Mouse (Mus musculus): Measurements from ENCODE around the gene Akap1.
"Not testable (repeated sequence)": the region's sequence is repeated elsewhere in the genome, so short reads cannot be mapped to it uniquely, and the experiment has no call there.

DNA sequence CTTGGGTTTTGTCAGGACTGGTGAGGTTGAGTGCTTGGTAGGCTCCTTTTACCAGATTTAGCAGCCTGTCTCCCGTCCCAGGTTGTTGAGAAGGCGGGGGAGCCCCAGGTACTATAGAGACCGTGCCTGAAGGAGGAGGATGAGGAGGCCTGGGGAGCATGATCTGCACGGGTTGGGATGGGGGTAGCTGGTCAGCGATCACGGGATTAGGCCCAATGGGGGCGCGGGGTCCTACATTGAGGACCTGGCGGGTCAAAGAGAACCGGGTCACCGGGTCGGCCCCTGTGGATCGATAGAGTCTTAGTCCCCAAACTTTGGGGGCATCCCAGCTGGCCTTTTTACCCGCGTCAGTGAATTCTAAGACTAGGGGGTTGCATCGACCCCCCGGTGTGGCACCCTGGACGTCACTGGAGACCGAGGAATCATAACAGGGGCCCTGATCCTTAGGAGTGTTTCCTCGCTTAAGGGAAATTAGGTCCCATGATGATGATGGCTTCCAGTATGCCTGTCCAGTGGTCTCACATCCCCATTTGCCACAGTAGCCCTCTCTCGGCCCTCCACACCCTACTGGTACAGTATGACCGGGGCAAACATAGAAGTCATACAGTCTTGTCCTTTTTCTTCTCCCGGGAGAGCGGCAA is 27.7 kb upstream of the Akap1 start:
- TF ChIP-seq CTCF, EP300 (IDR thresholded peaks at IDR 0.05; ENCODE audit: low read depth): not testable (repeated sequence)

All from liver, embryonic 14.5 days (tissue).